Mouse (Mus musculus) megakaryocyte, embryonic 14.5 days (primary cell): Measurements from ENCODE around the gene Tas2r119.

Experiments
- FLI1 ChIP-seq: IDR thresholded peaks from 2 replicates; pipeline ENCODE4 v1.6.1; 2012; ENCODE audit warnings: low read length, inconsistent platforms, mixed read lengths
- GATA1 ChIP-seq: IDR thresholded peaks from 3 replicates; pipeline ENCODE4 v1.6.1; 2012; ENCODE audit warnings: mixed read lengths, low read length, inconsistent platforms, borderline replicate concordance

- TF ChIP-seq GATA1 (no peak), FLI1 (no peak)
These were observed 35.4 kb upstream of the Tas2r119 start for GRCm38 (mm10) chr15:32141657-32142056.
